Mouse (Mus musculus): ENCODE data around the gene Vegfd.

DNA sequence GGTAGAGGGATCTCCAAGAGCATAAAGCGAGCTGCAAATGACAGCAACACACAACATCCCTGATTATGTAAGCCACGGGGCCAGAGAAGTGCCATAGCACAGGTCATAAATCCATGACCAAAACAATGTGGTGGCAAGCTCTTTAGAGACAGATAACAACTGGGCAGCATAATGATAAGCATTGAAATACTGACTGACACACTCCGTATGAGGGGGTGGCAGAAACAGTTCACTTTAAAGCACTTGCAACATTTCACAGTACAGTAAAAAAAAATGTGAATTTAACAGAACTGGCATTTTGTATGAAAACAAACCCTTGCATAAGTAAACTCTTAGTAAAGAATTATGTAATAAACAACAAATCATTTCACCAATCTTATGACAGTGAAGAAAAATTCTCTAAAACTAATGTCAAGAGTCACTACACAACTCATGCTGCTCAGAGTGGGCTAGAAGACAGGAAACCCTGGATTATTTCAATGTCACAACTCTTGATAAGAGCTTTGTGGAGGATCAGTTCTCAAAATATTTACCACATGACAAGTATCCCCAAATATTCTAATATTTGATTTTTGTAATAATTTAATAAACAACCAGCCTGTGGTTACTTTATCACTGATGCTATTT is 35.2 kb downstream of the Vegfd start:
- TF ChIP-seq POLR2A (IDR thresholded peaks at IDR 0.05; ENCODE audit: borderline replicate concordance, extremely low read depth, insufficient read depth, insufficient read length, poor library complexity, severe bottlenecking) (no peak), CTCF (IDR thresholded peaks at IDR 0.05; ENCODE audit: borderline replicate concordance, extremely low read depth, insufficient read depth, insufficient read length) (no peak)

All from brain, embryonic 14.5 days (tissue).